Mouse (Mus musculus): ENCODE results near the gene Bhmt2.

DNA sequence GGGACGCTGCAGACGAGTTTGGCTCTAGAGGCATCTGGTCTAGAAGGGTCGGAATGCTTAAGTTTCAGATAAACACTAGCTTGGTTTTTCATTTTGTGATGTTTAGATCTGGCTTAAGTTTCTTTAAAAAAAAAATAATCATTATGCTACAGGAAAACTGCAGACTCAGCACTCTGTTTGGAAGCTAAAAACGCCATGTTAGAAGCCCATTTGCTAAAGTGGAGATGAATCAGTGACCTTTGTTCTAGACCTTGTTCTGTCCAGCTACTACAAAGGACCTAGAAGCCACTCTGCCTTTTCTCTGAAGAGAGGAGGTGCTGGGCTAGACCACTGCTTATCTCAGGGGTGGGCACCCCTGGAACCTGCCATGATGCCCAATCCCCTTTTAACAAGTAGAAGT lies 36.2 kb upstream of the Bhmt2 start:
- no peak for TF ChIP-seq POLR2A (IDR thresholded peaks at IDR 0.05; ENCODE audit: low read depth, low read length)
- TF ChIP-seq CTCF (IDR thresholded peaks at IDR 0.05; ENCODE audit: extremely low read depth, insufficient read length, insufficient replicate concordance, low read depth, low read length), result no peak
